Mouse (Mus musculus) frontal cortex, postnatal 25 days (tissue): Measurements from ENCODE around the gene Ttc13.

Experiments
- DNase-seq, 2 experiments: peaks; one replicate each; pipeline ENCODE4 v3.0.0; 2022; ENCODE audit warnings: low spot score in 2 of 2

Ttc13 gene

GRCm38 (mm10) chr8:124721862-124722515 is at the start of gene Ttc13, which contains the start of gene Arv1:
TSS of gene Ttc13 (minus strand) at chr8:124721983.
TSS of gene Arv1 (plus strand) at chr8:124722139.
- DNase-seq: peak; percentile 82 to 83

GRCm38 (mm10) chr8:124763061-124763460 is 41.3 kb upstream of the Ttc13 start:
- no peak for DNase-seq

GRCm38 (mm10) chr8:124758544-124758943 is 36.8 kb upstream of the Ttc13 start:
- no peak for DNase-seq

- no peak for DNase-seq
Measured at GRCm38 (mm10) chr8:124756601-124757000, 34.8 kb upstream of the Ttc13 start.

GRCm38 (mm10) chr8:124756153-124756552 is 34.4 kb upstream of the Ttc13 start:
- no peak for DNase-seq

- no peak for DNase-seq
Measured at GRCm38 (mm10) chr8:124755481-124755880, 33.7 kb upstream of the Ttc13 start.

GRCm38 (mm10) chr8:124754792-124755190 is 33.0 kb upstream of the Ttc13 start:
- DNase-seq: no peak

GRCm38 (mm10) chr8:124754101-124754791 is 32.5 kb upstream of the Ttc13 start:
- no peak for DNase-seq

- no peak for DNase-seq
Measured at GRCm38 (mm10) chr8:124752325-124752862, 30.6 kb upstream of the Ttc13 start.

- no peak for DNase-seq
Measured at GRCm38 (mm10) chr8:124751709-124752173, 30.0 kb upstream of the Ttc13 start, which contains the start of gene Fam89a. TSS of gene Fam89a (minus strand) at chr8:124751832.

GRCm38 (mm10) chr8:124751191-124751590 is 29.4 kb upstream of the Ttc13 start:
- no peak for DNase-seq

GRCm38 (mm10) chr8:124746661-124747060 is 24.9 kb upstream of the Ttc13 start:
- no peak for DNase-seq

- DNase-seq: no peak
Measured at GRCm38 (mm10) chr8:124739268-124739667, 17.5 kb upstream of the Ttc13 start.

GRCm38 (mm10) chr8:124735371-124735911 is 13.7 kb upstream of the Ttc13 start:
- no peak for DNase-seq

- no peak for DNase-seq
Measured at GRCm38 (mm10) chr8:124732828-124733227, 11.0 kb upstream of the Ttc13 start.

- no peak for DNase-seq
Measured at GRCm38 (mm10) chr8:124724301-124724700, 2.5 kb upstream of the Ttc13 start.

GRCm38 (mm10) chr8:124720938-124721861 is 583 bp downstream of the Ttc13 start:
- no peak for DNase-seq

GRCm38 (mm10) chr8:124720133-124720532 is 1.6 kb downstream of the Ttc13 start:
- DNase-seq: no peak

- DNase-seq: no peak
Measured at GRCm38 (mm10) chr8:124715736-124716135, 6.0 kb downstream of the Ttc13 start.

GRCm38 (mm10) chr8:124713207-124713606 is 8.6 kb downstream of the Ttc13 start:
- DNase-seq: no peak

- no peak for DNase-seq
Measured at GRCm38 (mm10) chr8:124705823-124706222, 16.0 kb downstream of the Ttc13 start.
